Mouse (Mus musculus) testis, postnatal 14 days (tissue): ENCODE results near the gene Pla2g2f.
A peak's percentile ranks its signal among the peaks of the same experiment; 100 is the strongest.

Experiments
- DNase-seq: peaks from one replicate; pipeline ENCODE4 v3.0.0; 2021; ENCODE audit warnings: low spot score

Gene Pla2g2f

DNA sequence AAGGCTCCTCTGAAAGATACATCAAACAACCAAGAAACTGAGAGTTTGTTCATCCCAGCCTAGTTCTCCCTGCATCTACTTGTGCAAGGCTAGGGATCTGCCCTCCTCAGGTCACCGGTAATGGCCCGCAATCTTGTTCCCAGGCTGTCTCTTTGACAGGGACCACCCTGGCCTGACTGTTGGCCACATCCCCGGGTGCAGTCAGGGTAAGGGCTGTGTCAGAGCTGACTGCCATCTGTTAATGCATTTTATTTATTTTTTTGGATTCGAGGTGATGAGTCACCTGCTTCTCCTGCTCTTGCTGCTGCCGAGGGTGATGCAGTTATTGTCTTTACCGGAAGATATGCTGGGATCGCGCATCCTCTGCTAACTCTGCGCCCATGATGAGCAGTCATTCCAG, 40.7 kb downstream of the Pla2g2f start:
- no peak for DNase-seq

DNA sequence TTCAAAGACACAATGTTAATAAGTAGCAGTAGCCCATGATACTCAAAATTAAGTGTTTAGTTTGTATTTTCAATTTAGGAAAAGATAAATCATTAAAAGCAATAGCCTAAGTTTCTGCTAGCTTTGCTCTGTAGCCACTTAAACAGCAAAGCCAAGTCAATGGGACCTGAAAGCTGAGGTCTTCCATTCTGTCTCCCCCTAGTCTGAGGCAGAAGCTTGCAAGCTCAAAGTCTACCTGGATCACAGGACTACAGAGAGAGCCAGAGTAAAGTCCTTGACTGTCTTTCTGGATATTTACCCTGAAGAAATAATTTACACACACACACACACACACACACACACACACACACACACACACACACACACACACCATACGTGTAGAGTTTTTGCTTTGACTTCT, 43.2 kb downstream of the Pla2g2f start:
- DNase-seq: no peak

DNA sequence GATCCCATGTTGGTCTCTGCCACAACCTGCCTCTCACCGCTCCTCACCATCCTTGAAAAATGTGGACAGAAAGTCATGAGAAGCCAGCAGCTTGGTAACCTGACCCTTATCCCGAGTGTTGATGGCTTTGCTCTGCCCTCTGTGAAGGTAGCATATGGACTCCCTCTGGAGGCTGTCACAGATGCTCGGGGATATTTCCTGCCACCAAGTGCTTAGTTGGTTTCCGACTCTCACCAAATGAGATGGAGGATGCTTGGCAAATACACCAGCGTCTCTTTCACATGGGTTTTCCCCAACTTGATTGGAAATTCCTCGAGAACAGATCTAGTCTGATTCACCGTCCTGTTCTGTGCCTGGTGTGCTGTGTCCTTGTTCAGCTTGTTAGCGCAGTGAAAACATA, 44.8 kb downstream of the Pla2g2f start:
- no peak for DNase-seq

DNA sequence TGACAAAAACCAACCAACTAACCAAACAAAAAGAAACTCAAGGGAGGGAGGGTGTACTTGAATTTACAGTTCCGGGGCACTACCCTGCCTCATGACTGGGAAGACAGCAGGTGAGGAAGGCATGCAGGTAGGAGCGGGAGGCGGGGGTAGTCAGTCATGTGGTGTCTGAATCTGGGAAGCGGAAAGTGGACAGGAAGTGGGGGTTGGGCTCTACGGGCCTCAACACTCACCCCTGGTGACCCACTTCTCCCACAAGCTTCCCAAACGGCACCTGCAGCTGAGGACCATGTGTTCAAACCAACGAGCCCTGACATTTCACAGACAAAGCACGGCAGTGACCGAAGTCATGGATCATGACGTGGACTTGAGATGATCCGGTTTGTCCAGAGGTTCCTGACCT, 45.3 kb downstream of the Pla2g2f start:
- no peak for DNase-seq

DNA sequence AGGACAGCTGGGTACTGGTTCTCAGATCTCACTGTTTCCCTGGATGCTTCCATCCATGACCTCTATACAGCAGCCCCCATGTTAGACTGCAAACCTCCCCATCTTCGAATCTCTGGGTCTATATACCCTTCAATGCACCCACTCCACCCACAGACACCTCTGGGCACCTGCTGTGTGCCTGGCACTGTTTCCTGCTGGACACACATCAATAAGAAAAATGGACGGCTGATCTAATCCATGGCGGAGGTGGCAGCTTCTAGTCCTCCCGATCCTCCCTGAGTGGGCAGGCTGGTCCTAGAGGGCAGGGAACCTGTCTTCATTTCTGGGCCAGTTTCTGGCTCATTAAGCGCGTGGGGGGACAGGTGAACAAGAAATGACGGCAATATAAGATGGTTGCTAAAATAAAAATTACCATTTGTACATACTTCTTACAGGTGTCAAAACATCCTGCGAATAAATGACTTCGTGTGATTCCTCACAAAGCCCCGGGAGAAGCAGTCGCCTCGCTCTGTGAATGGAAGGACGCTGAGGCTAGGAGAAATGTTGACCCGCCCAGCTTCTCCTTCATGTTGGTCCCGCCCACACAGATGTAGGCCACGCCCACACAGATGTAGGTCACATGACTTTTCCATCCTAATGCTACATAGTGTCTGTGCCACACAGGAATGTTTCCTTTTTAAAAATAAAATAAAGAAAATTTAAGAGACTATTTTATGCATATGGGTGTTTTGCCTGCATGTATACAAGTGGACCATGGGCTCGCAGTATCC, 46.2 kb downstream of the Pla2g2f start:
- peak; percentile 40 for DNase-seq

DNA sequence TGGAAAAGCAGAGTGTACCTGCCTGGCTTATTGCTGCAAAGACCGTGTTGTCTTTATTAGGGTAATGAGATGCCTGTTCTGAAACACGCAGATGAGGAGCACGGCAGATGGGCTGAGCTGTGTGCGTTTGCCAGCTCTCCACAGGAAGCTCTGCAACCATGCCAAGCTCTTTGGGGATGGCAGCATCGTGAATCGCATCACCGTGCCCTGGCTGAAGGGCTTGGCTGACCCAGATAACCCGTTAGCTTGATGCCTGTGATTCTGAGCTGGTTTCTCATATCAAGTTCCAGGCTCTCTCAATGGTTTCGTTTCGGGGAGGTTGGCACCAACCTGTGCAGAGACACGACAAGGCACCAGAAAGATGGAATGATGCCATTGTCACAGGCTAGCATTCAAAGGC, 46.8 kb downstream of the Pla2g2f start:
- DNase-seq: no peak

DNA sequence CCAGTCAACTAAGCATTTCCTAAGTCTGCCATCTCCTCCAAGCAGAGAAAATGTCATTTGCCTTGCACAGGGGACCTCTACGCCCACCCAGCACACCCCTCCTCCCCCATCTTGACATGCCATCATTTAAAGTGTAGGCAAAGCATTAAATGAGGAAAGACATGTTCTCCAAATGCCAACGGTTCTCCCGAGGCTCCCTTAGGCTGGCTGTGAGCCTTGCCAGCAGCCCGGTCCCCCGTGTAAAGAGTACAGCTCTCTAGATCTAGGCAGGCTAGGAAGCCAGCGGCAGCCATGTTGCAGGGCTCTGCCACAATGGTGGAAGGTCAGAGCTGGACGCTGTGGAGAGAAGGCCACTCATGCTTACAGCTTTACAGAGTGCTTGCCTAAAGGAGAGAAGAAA, 47.5 kb downstream of the Pla2g2f start:
- no peak for DNase-seq

DNA sequence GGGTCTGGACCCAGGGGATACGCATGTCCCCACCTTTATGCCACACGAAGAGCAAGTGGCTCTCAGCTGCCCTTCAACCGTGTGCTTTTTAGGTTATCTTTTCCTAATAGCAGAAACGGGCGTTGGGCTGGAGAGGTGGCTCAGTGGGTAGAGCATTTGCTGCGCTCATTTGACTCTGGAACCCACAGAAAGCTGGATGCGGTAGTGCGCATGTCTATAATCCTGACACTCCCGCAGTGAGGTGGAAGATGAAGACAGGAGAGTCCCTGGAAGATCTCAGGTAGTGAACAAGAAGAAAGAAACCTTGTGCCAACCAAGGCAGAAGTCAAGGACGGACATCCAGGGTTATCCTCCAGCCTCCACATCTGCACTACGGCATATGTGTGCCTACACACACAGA, 48.2 kb downstream of the Pla2g2f start:
- DNase-seq: no peak

DNA sequence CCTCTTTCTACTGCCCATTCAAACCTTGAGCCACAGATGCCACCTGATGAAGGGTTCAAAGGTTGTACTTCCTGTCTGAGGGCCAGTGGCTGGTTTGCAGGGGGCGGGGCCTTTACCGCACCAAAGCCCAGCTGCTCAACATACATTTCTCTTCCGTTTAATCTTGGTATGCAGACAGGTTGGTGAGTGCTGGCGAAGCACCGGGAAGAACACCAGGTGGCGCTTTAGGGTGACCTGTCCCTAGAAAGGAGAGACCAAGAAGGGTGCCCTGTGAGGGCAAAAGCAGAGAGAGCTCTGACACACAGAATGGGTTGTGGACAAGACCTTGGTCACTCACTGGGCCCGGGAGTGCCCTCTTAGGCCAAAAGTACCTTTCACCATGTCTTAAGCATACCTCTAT, 48.8 kb downstream of the Pla2g2f start:
- DNase-seq: no peak

DNA sequence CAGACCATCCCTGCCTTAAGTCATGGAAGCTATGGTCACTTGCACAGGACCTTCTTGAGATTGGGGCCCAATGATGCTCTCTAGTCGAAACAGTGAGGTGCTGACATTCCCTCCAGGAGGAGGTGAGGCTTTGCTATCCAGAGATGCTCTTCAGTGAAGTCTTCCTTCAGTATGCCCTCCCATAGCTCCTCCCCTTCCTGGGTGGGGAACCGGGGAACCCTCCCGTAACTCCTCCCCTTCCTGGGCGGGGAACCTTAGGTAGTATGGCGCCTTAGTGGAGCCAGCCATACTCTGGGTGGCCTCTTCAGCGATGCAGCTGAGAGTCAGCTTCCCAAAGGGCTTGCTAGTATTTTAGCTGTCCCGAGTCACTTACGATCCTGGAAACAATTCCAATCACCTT, 50.8 kb downstream of the Pla2g2f start:
- peak; percentile 76 for DNase-seq

DNA sequence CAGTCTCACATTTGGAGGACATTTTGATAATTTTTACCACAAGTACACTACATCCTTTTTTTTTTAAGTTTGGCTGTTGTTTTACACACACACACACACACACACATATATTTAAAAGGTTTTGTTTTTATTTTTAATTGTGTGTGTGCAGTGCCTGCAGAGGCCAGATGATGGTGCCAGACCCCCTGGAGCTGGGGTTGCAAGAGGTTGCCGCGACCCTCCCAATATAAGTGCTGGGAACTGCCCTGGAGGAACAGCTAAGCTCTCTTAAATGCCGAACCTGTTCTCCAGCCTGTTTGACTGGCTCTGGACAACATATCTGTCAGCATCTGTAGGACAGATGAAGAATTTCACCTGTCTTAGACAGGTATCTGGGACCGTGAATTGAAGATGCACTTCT, 53.3 kb downstream of the Pla2g2f start:
- no peak for DNase-seq

DNA sequence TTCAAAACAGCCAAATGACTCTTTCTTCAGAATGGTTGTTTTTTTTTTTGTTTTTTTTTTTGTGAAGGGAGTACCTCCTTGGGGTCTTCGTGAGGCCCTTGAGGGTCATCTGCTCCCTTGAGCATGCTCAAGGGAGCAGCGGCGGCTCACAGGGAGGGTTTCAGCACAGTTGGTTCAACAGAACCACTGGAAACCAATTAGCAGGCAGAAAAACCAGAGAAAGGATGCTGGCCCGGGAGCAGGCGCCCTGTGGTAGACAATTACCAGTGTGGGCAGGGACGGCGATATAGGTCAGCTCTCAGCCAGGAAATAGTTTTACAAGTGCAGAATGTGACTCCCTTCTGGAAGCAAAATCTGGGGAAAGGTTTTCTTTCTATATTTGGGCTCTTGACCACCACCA, 53.8 kb downstream of the Pla2g2f start:
- DNase-seq: no peak

DNA sequence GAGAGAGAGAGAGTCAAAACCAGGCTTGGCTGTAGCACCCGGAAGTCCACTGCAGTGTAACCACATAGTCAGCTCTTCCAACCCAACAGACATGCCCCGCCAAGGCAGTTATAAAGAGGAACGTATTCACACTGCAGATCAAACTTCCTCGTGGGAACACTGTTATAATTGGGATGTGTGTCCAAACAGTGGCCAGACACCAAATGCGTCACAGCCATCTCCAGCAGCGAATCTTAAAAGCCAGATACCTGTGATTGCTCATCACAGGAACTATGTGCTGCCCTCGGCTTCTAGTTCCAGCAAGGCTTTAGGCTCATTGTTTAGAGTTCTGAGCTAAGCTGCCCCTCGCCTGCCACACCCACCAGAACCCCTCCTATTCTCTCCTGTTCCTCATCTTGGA, 54.9 kb downstream of the Pla2g2f start:
- DNase-seq: no peak

DNA sequence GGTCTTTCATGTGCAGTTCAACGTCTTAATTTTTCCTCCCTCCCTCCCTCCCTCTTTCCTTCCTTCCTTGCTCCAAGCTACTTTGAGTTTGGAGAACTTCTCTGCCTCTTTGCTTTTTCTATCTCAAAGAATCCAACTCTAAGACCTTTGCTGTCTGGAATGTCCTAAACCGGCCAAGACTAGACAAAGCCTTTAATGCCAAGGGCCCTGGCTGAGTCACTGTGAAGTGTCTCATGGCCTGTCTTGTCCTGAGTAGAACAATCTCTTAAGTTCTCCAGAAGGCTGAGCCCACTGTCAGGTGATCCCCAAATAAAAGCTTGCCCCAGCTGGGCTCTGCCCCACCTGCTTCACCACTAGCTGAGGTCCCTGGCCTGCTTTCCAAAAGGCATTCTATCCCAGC, 55.4 kb downstream of the Pla2g2f start:
- no peak for DNase-seq

DNA sequence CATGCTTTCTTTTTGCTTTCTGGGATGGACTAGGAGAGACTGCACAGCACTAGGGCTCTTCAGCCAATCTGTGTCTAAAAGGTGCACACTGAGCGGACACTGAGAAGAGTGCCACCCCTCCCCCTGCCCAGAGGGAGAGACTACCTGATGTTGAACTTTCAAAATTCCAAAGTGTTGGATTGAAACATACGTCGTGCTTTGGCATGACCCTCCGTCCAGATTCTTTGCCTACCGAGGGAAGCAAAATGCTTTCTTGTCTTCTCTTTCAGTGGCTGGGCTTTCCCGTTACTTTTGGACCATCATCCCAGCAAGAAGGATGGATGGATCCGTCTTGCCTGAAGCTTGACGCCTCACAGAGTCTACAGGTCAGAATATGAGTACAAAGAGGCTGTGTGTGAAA, 56.3 kb downstream of the Pla2g2f start:
- DNase-seq: no peak
